Mouse (Mus musculus): Measurements from ENCODE around the gene Plcb4.

DNA sequence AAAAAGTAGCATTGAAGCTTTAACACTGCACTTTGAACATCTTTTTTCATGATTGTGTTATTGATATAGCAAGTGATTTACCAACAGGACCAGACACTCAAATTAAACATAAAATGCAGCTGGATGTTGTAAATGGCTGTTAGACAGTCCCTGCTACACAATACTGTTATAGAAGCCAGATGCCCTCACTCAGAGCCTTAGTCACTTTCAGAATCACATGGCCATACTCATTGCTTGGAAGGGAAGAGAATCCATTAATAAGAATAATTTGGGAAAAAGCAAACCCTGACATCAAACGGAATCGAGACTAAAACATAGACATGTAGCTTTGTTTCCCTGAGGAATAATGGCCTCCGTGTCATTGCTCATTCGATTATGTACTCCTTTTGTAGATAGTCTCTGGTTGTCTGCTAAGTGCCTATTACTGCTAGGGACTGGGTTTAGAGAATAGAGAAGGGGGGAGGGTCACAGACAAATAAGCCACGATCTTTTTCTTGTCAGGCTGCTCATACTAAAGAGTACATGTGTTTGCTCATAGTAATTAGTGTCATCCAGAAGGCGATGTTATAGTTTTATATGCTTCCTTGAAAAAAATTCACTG, 197.2 kb downstream of the Plcb4 start:
- no peak for TF ChIP-seq MAFK (IDR thresholded peaks at IDR 0.05; ENCODE audit: insufficient read depth, low read depth, low read length)
- no peak for TF ChIP-seq HCFC1 (IDR thresholded peaks at IDR 0.05; ENCODE audit: borderline replicate concordance, insufficient read depth, low read length)
- TF ChIP-seq ZNF384 (IDR thresholded peaks at IDR 0.05; ENCODE audit: low read depth, low read length) = no peak
- TF ChIP-seq ZC3H11A (IDR thresholded peaks at IDR 0.05; ENCODE audit: borderline replicate concordance, low read depth, low read length) = no peak
- no peak for TF ChIP-seq CHD2 (IDR thresholded peaks at IDR 0.05; ENCODE audit: low read depth, low read length)
